Mouse (Mus musculus): Measurements from ENCODE around the gene Zfp831. TPM values are rescaled to one million over a fixed set of nuclear protein-coding genes. Genes with fewer than 3 reads are reported as not detected.

Zfp831 gene
- under 1 TPM; 0.03 to 0.14 (median 0.06) TPM for total RNA-seq (2022)

- DNase-seq (ENCODE audit: low spot score), result no peak
Measured at GRCm38 (mm10) chr2:174643448-174644144, at the start of gene Zfp831. Gene Zfp831, plus strand, starts transcription at chr2:174643534.

DNA sequence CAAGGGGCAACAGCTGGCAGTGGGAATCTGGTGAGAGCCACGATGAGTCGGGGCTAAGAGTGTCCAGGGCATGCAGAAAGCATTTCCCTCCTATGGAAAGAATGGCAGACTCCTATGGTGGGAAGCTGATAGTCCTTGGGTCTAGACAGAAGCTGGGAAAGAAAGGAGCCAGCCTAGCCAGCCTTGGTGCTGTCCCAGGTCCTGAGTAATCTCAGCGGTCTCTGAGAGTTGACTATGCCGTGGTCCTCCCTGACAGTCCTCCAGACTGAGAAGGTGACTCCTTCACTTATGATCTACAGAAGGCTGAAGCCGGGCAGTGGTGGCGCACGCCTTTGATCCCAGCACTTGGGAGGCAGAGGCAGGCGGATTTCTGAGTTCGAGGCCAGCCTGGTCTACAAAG lies 48.4 kb upstream of the Zfp831 start:
- DNase-seq (ENCODE audit: low spot score), result no peak

- no peak for DNase-seq (ENCODE audit: low spot score)
Measured at GRCm38 (mm10) chr2:174595611-174596010, 47.7 kb upstream of the Zfp831 start.

DNA sequence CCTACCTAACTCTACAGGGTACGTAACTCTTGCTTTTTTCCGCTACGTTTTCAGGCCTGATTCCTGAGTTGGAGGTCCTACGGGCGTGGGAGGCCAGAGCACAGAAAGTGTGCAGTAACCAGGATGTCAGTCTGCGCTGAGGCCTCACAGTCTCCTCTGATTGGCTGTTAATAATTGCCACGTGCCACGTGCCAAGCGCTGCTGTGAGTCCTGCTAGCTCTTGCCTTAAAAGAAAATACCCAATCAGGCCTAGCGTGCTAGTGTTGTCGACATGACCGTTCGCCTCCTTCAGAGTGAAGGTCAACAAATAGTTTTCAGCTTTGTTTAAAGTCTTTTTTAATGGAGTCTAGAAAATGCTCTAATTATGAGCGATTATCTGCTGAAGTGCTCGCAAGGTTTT lies 46.9 kb upstream of the Zfp831 start:
- DNase-seq (ENCODE audit: low spot score), result no peak

DNA sequence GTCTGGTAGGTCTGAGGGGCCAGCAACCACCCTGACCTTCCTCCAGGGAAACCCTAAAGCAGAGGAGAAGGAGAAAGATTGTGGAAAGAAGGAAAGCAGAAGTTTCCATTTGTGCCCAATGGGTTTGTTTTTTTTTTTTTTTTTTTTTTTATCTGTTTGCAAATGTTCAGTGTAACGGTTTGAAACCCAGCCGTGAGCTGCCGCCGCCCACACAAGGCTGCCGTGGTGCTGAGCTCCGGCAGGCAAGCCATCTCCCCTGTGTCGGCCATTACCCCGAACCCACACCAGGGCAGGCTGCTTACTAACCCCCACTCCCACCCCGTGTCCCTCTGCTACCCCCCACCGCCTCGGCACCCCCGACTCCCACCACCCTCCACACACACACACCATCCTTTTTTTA lies 44.9 kb upstream of the Zfp831 start:
- no peak for DNase-seq (ENCODE audit: low spot score)

DNA sequence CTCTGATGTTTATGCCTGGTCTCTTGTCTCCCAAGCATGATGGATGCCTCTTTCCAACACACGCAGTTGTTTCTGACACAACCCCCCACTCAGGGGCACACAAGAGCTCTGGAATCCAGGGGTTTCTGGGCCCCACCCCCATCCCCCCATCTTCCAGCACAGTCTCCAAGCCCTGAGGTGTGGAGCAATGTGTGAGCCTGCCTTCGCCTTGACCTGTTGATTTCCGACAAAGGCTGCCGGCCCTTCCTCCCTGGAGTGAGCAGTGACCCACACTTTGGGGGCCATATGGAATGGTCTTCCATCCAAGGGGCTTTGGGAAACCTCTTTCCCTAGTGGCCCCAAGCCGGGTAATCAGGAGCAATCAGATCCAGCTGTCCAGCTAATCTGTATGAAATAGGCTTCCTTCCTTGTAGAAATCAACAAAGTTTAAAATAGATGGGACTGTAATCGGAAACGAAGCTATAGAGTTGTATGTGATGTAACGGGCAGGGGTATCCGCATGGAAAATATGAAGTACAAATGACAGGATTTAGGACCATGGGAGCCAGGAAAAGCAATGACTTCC lies 44.2 kb upstream of the Zfp831 start:
- DNase-seq (ENCODE audit: low spot score), result no peak

DNA sequence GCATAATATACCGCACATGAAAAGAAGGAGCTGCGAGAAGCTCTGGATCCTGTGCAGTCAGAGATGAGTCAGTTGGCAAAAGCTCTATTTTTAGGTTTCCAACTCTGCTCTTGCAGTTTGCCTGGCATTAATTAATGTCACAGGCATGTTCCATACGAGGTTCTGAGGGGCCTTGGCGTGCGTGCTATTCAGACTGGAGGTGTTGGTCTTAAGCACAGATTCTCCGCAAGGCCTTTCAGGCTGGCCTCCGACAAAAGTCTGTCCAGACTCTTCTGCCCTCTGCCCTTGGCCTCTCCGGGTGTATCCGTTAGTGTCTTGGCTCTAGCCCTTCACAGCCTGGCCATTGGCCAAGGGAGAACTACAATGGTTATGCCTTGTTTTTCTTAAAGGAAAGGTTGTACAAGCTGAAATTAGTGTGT lies 43.5 kb upstream of the Zfp831 start:
- no peak for DNase-seq (ENCODE audit: low spot score)

- DNase-seq (ENCODE audit: low spot score), result peak; percentile 29
Measured at GRCm38 (mm10) chr2:174601938-174602685, 41.2 kb upstream of the Zfp831 start.

DNA sequence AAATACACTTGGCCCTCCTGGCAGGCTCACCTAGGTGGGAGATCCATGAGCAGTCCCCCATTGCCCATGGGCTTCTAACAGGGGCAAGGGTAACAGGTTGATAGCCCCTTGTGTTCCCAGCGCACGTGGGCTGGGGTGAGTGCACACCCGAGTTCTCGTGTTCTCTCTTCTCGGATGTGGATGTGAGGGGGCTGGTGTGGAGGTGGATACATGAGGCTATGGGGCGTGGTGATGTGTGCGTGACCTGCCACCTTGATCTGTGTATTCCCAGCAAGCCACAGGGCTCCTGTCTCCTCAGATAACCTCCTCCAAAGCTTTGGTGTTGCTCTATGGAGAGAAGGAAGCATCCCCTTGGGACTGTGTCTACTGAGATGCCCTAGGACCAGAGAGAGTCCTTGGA lies 40.0 kb upstream of the Zfp831 start:
- DNase-seq (ENCODE audit: low spot score), result no peak

DNA sequence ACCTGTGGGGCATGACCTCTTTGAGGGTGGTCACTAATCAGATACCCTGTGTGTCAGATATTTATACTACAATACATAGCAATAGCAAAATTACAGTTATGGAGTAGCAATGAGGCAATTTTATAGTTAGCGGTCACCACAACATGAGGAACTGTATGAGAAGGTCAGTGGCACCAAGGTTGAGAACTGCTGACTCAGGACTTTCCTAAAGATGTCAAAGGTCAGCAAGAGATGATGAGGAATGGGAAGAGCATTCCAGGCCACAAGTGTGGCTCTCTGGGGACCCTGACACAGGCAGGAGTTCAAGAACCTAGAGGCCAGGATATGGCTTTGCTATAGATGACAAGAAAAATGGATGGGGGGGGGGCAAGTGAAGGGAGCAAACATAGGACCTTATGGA lies 38.3 kb upstream of the Zfp831 start:
- DNase-seq (ENCODE audit: low spot score), result no peak

DNA sequence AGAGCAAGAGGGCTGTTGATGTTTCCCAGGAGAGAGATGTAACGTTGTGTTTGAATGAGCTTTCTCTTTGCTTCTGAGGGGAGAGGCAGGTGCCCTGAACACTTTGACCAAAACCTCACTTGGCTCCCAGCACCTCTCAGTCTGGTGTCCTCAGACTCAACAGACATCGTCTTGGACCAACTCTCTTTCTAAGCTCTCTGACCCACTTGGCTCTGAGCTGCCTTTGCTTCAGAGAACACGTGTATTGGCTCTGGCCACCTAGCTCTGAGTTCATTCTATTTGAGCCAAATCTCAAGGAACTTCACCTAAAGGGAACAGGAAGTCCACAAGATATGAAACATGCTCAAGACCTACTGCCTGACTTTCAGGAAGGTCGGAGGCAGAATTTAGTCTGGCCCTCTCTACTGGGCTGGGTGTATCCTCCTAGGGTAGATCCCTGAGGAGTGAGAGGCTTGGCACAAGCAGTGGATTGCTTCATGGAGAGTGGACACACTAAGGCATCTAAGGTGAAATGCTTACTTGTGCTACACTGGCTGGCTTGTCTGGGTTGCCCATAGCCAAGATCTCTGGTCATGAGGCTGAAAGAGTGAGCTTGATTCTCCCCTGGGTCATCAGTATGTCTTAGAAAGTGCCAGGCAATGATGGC lies 37.8 kb upstream of the Zfp831 start:
- no peak for DNase-seq (ENCODE audit: low spot score)

DNA sequence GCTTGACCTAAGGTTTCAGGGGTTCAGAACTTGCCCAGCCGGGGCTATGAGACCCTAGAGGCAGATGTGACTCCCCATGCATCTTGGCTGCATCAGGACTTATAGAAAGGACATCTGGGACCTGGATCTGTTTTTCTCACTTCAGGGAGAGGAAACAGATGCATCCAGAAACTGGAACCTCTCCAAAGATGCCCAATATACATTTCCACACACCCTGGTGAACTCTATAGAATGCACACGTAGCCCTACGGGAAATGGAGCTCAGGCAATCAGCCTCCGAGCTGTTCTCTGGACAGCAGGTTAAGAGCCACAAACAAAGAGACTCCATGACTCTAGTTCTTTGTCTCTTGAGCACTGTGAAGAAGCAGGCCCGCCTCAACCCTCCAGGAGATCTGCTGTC lies 37.0 kb upstream of the Zfp831 start:
- no peak for DNase-seq (ENCODE audit: low spot score)

DNA sequence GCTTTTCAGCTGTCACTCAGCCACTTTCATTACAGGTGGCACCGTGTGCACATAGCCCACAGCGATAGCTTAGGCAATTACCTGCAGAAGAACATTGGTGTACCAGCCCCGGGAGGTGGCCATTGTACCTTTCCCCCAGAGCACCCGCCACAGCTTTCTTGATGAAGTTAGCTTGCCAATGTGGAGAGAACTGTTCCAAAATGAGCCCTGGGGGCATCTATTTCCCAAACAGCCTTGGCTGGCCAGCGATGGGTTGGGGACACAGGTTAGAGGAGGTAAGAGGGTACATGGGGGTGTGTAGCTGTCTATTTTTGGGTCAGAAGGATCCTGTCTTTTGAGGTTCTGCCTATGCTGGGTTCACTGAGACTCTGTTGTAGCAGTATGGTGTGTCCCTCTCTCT lies 33.4 kb upstream of the Zfp831 start:
- DNase-seq (ENCODE audit: low spot score), result no peak

DNA sequence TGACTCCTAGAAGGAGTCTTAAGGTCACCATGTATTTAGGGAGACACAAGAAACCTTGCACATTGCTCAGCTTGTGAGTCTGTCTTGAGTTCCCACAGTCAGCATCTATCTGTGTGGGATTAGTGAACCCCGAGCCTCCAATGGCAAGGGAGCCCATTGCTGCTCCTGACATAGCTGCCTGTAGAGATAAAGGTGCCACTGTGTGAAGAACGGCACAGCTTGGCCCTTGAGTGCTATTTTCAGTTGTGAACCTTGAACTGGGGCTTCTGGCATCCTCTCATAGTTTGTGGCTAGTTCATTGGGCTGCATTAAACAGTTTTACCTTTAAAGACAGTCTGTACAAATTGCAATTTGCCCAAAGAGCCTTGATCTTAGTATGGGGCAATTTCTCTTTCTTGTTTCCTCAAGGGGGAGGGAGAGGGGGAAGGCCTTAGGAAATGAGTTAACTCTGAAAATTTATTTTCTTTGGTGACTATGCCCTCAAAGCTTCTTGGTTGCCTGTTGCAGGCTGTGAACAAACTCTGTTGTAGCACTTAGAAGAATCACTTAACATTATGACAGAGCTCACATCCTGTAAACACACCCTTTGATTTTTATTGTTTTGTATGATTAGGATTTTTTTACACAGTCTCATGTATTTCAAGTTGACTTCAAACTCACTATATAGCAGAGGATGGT lies 30.8 kb upstream of the Zfp831 start:
- DNase-seq (ENCODE audit: low spot score), result no peak

DNA sequence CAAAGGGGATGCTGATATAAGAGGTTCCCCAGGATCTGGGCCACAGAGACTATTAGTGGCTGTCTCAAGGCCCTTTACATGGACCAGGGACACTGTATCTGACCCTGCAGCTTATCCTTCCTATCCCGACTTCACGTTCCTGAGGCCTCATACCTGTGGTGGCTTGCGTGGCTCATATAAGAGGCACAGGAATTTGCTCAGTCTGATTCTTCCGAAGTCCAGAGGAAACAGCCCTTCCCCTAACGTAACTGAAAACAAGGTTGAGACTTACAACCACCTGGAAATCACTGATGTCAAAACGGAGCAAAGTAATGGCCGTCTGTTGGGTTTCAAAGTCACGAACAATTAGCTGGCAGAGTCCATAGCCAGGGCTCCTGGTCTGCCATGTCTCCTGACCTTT lies 30.1 kb upstream of the Zfp831 start:
- DNase-seq (ENCODE audit: low spot score), result no peak

- DNase-seq (ENCODE audit: low spot score), result no peak
Measured at GRCm38 (mm10) chr2:174613921-174614441, 29.4 kb upstream of the Zfp831 start.

GRCm38 (mm10) chr2:174621881-174622280 lies 21.5 kb upstream of the Zfp831 start:
- DNase-seq (ENCODE audit: low spot score), result no peak

DNA sequence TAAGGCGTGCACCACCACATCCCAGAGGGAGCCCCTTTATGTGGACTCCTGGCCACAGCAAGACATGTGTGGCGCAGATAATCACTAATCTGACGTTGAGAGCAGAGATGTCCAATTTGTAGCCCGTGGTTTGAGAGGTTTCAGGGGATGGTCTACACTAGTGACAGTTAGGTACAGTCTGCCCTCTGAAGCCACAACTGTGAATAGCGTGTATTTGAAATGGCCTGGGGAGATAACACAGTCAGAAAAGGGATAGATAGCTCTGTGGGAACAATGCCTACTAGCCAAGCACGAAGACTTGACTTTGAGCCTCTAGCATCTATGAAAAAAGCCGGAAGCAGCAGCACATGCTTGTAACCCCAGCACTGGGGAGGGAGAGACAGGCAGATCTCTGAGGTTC lies 18.9 kb upstream of the Zfp831 start:
- no peak for DNase-seq (ENCODE audit: low spot score)

GRCm38 (mm10) chr2:174627021-174627420 lies 16.3 kb upstream of the Zfp831 start:
- no peak for DNase-seq (ENCODE audit: low spot score)

- no peak for DNase-seq (ENCODE audit: low spot score)
Measured at GRCm38 (mm10) chr2:174629299-174629850, 14.0 kb upstream of the Zfp831 start.

GRCm38 (mm10) chr2:174636750-174637149 lies 6.6 kb upstream of the Zfp831 start:
- peak; percentile 49 for DNase-seq (ENCODE audit: low spot score)
